Mouse (Mus musculus) small intestine, adult 2 months (tissue): ENCODE measurements around the gene Akap1.

ENCODE experiments used
- CTCF ChIP-seq: fragments of 200-500 bp; IDR thresholded peaks from 2 replicates; pipeline ENCODE4 v1.5.1; 2012; ENCODE audit warnings: low read depth, mild to moderate bottlenecking, control low read depth, inconsistent platforms, low read length, moderate library complexity, mixed read lengths; ENCODE audit not compliant: insufficient replicate concordance, insufficient read length; ENCODE audit errors: extremely low read depth
- POLR2A ChIP-seq: fragments of 200-500 bp; IDR thresholded peaks from 2 replicates; pipeline ENCODE4 v1.6.1; 2012; ENCODE audit warnings: low read depth, mild to moderate bottlenecking, control low read depth, inconsistent platforms, low read length, moderate library complexity

DNA sequence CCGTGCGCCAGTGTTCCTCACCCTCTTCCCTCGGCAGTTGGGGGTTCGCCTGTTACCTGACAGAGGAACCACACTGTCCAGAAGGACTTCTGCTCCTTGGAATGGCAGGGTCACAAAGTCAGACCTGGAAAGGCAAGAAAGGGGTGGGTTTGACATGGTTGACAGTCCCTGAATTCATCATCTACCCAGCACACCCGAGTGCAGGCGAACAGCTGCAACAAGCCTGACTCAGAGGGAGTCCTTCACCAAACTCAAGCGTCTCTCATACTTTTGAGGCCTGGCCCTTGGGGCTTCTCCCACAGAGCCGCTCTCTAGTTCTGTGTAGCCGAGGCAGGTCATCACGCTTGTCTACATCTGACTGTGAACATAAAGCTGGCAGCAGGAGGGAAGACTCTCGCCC is 29.8 kb downstream of the Akap1 start:
- TF ChIP-seq CTCF (no peak), POLR2A (no peak)
